Mouse (Mus musculus) lung, postnatal 0 days (tissue): ENCODE results near the gene Shisa9.

Experiments
- CTCF ChIP-seq: IDR thresholded peaks from 2 replicates; pipeline ENCODE4 v1.5.1; 2016; ENCODE audit warnings: antibody characterized with exemption, mild to moderate bottlenecking
- EP300 ChIP-seq: IDR thresholded peaks from 2 replicates; pipeline ENCODE4 v1.6.1; 2016; ENCODE audit warnings: antibody characterized with exemption, mild to moderate bottlenecking, control low read depth

- TF ChIP-seq CTCF (peak; percentile 76), EP300 (no peak)
Measured at GRCm38 (mm10) chr16:11980764-11981163, 3.1 kb upstream of the Shisa9 start.
